Mouse (Mus musculus): Measurements from ENCODE around the gene Pdgfb.

DNA sequence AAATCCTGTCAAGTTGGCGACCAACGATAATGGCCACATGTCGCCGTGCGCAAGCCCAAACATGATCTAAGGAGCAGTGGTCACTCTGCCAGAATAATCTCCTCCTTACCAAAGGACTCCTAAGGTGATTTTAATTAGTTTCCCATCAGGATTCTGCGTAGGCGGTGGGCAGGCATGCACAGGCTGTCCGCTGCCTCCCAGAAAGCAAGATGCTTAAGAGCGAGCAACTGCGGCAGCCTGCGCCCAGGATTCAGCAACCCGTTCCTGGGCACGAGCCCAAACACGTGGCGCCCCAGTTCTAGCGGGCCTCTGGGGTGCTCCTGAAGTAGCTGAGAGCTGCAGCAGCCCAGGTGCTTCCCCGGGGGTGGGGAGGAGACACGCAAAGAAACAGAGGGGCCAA lies 52.1 kb downstream of the Pdgfb start:
- no peak for TF ChIP-seq GATA1 (IDR thresholded peaks at IDR 0.05; ENCODE audit: low read length)
- no peak for TF ChIP-seq TAL1 (IDR thresholded peaks at IDR 0.05; ENCODE audit: low read length)

Data from erythroblast, embryonic 14.5 days (primary cell).